Mouse (Mus musculus) MEL (cell line): ENCODE measurements around the gene Tiprl.

Experiments used
- CTCF ChIP-seq, 3 experiments: IDR thresholded peaks in 2 of 3; conservative IDR thresholded peaks in 1 of 3; 2 replicates each; pipeline ENCODE4 v1.5.1; 2011 to 2012; ENCODE audit warnings: low read length in 3 of 3, low read depth in 2 of 3, mild to moderate bottlenecking in 2 of 3, improper control_type of control experiment in 1 of 3, inconsistent platforms in 1 of 3, mixed read lengths in 1 of 3, moderate library complexity in 1 of 3; ENCODE audit not compliant: control insufficient read depth in 1 of 3, insufficient read depth in 1 of 3, poor library complexity in 1 of 3, severe bottlenecking in 1 of 3
- EP300 ChIP-seq, 2 experiments: IDR thresholded peaks; 2 replicates each; pipeline ENCODE4 v1.6.1; 2011; ENCODE audit warnings: improper control_type of control experiment in 2 of 2, low read length in 2 of 2, low read depth in 1 of 2, mild to moderate bottlenecking in 1 of 2
- HCFC1 ChIP-seq: IDR thresholded peaks from 2 replicates; pipeline ENCODE4 v1.6.1; 2012; ENCODE audit warnings: low read depth, mild to moderate bottlenecking, inconsistent platforms, low read length, improper control_type of control experiment, moderate library complexity
- POLR2A ChIP-seq, 2 experiments: IDR thresholded peaks; 2 replicates each; pipeline ENCODE4 v1.6.1; 2011 to 2012; ENCODE audit warnings: low read length in 2 of 2, mild to moderate bottlenecking in 2 of 2, control low read depth in 1 of 2, improper control_type of control experiment in 1 of 2, low read depth in 1 of 2, moderate library complexity in 1 of 2; ENCODE audit not compliant: control insufficient read depth in 1 of 2, insufficient read depth in 1 of 2, poor library complexity in 1 of 2
- TAL1 ChIP-seq: IDR thresholded peaks from 2 replicates; pipeline ENCODE4 v1.6.1; 2012; ENCODE audit warnings: mild to moderate bottlenecking, inconsistent platforms, low read length, moderate library complexity, mixed read lengths
- TCF12 ChIP-seq: IDR thresholded peaks from 2 replicates; pipeline ENCODE4 v1.6.1; 2014; ENCODE audit warnings: low read depth, mild to moderate bottlenecking, inconsistent platforms, low read length, improper control_type of control experiment, moderate library complexity
- ZNF384 ChIP-seq: IDR thresholded peaks from 2 replicates; pipeline ENCODE4 v1.6.1; 2012; ENCODE audit warnings: low read depth, mild to moderate bottlenecking, inconsistent platforms, low read length, improper control_type of control experiment

DNA sequence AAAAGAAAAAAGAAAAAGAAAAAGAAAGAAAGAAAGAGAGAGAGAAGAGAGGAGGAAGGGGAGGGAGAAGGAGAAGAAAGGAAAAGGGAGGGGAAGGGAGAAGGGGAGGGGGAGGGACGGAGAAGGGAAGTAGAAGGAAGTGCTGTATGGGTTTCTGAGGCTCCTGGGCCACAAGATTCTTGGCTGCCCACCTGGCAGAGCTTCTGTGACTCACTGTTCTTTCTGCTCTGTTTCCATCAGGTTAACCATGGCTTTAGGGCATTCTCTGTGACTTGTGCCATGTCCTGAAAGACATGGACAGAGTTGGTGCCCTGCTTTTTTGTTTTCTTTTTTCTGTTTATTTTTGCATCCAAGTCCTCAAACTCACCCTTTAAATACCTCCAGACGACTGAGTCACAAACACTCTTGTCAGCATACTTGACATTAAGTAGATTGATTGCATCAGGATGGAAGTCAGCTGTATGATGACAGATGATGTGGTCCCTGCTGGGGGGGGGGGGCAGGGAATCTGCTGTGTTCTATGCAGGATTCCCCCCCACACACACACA, 33.2 kb downstream of the Tiprl start:
- TF ChIP-seq POLR2A (IDR thresholded peaks at IDR 0.05; ENCODE audit: control insufficient read depth in 1 of 2, insufficient read depth in 1 of 2, low read depth in 1 of 2, low read length in 2 of 2, poor library complexity in 1 of 2) (no peak), ZNF384 (no peak), TAL1 (no peak), CTCF (IDR thresholded peaks at IDR 0.05 in 2 of 3, conservative IDR thresholded peaks at IDR 0.05 in 1 of 3; ENCODE audit: control insufficient read depth in 1 of 3, insufficient read depth in 1 of 3, low read depth in 2 of 3, low read length in 3 of 3, poor library complexity in 1 of 3, severe bottlenecking in 1 of 3) (no peak), TCF12 (no peak), EP300 (IDR thresholded peaks at IDR 0.05; ENCODE audit: low read depth in 1 of 2, low read length in 2 of 2) (no peak), HCFC1 (no peak)
